Mouse (Mus musculus) lung, postnatal 14 days (tissue): ENCODE measurements around the gene Hadhb.

Experiments
- DNase-seq: peaks from one replicate; pipeline ENCODE4 v3.0.0; 2021

Hadhb gene

DNA sequence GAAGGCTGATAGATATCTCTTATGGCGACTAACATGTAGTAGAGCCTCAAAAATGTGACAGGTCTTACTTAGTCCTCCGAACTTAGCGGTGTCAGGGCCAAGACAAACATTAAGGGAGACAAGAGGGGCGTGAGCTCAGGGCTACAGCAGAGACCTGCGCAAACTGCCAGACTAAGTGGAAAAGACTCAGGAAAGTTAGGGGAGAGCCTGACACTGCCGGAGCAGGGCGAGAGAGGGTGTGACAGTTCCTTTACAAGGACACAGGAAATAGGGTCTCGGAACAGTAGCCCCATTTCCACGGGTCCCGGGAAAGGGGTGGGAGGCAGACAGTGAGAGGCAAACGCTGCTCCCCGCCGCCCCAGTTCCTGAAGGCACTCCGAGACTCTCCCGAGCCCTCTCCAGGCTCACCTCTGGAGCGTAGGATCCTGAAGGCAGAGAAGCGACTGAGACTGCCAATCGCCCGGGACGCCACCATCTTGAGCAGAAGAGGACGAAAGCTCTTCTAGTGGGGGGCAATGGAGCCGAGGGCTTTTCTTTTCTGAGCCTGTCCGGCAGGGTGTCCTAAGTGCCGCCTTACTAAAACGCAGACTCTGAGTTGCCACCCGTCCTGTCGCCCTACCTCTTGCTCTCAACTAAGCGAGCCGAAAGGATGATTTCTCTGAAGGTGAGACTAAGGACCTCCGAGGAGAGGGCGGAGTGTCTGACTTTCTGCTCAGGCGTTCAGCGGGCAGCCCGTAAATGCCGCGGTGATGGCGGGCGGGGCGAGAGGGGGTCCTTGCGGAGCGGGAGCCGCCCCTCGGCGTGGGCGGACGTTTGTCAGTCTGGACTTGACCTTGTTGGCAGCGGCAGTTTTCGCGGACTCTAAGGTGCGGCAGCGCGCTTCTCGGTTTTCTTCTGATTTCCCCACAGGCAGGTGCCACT, at the start of gene Hadhb, which contains the start of gene Hadha:
Gene Hadhb (plus strand): TSS at position 775 of the 921 bp plus-strand sequence.
Gene Hadha (minus strand): TSS at position 689 of the 921 bp plus-strand sequence.
- peak; percentile 94 for DNase-seq

DNA sequence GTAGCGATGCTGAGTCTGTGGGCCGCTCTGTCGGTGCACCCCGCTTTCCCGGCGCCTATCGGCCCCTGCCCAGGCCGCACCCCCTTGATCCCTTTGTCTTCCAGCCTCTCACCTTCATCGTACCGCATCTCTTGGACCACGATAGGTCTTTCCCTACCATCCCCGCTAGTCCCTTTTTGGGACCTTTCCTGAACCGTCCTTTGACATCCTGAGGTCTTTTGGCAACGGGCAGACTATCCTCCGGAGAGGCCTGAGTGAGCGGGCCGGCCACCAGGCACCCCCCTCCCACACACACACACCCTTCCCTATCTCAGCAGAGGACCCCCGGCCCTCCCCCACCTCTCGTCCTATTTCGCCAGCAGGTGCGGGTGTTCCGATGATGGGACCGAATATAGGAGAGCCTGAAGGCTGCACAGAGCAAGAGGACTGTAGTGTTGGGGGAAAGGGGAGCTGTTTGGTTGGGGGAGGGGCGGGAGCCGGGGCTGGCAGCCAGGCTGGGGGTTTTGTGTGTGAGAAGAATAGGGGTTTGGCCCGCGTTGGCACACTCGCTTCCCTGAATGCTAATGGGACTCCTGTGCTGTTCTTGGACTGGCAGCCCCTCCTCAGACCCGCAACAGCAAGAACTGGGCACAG, 49.3 kb upstream of the Hadhb start, which contains the start of gene 3110082J24Rik:
Gene 3110082J24Rik (minus strand): TSS at position 419 of the 633 bp plus-strand sequence.
- no peak for DNase-seq

DNA sequence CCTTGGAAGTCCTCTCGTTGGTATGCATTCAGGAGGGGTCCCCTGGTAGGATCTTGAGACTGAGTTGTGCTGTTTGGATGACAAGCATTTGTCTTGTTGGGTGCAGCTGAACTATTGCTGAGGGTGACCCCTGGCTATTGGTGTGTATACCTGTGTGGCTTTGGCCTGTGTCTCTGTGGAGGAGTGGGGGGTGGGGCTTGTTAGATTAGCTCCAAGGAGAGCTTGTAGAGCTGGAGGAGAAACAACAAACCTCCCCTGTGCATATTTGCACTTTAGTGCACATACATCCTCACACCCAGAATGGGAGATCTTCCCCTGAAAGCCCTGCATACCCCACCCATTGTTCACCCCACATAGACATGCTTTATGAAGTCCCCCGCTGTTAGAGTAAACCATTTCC, 48.3 kb upstream of the Hadhb start:
- DNase-seq = no peak

DNA sequence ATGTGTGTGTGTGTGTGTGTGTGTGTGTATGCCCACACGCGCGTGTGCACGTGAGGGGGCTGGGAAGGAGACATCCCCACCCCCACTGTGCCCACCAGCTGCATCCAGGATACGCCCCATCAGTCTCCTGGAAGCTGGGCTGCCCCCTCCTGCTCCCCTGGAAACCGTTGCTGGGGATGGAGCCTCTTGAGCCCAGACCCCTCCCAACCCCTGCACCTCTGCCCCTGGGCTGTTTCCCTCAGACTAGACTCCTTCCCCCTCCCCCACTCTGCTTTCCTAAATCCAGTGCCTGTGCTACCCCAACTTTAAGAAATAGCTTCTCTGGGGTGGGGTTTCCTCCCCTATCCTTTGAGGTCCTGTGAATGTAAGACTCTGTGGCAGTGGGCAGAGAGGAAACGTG, 47.9 kb upstream of the Hadhb start:
- no peak for DNase-seq

DNA sequence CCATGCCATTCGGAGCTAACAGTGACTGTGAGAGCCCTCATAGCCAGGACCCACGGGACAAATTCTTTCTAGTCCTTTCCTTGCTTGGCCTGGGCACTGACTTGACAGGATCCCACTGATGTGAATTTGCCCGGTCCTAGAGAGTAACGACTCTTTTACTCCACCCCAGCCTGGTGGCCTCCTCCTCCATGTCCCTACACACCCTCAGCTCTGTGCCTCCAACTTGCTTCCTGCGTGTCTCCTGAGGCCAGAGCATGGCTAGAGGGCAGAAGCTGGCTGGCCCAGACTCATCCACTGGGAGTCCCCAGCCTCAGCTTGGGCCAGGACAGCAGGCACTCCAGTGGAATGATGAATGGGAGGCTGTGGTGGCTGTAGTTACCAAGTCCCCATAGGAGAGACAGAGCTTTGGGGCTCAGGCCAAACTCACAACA, 47.4 kb upstream of the Hadhb start:
- no peak for DNase-seq

DNA sequence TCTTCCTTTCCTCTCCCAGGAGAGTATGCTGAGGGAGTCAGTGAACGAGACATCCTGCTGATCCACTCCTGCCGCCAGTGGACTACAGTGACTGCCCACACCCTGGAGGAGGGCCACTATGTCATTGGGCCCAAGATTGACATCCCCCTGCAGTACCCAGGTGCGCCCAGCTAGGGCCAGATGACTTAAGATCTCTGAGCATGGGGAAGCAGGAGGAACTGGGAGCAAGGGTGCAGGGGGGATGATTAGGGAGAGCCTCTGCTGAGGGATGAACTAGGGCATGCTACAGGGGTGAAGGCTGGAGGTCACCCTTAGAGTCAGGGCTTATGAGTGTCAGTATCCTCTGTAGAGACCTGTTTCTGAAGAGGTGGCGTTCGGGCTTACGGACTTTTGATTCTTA, 46.8 kb upstream of the Hadhb start:
- no peak for DNase-seq

DNA sequence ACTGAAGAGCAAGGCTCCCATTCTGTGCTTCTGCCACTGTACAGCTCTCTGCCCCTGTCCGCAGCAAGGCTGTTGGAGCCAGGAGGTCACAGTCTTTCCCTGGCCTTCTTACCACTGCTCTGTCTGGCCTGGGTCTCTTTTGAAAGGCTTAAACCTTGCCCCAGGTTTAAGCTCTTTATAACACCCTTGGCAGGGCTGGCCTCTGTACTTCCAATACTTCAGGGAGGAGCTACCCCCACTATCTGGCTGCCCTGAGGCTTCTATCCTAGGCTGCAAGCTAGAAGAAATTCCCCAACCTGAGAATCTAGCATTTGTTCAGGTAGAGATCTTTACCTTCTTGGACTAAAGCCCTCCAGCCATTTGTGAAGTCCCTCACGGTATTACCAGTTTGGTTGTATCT, 45.1 kb upstream of the Hadhb start:
- no peak for DNase-seq

DNA sequence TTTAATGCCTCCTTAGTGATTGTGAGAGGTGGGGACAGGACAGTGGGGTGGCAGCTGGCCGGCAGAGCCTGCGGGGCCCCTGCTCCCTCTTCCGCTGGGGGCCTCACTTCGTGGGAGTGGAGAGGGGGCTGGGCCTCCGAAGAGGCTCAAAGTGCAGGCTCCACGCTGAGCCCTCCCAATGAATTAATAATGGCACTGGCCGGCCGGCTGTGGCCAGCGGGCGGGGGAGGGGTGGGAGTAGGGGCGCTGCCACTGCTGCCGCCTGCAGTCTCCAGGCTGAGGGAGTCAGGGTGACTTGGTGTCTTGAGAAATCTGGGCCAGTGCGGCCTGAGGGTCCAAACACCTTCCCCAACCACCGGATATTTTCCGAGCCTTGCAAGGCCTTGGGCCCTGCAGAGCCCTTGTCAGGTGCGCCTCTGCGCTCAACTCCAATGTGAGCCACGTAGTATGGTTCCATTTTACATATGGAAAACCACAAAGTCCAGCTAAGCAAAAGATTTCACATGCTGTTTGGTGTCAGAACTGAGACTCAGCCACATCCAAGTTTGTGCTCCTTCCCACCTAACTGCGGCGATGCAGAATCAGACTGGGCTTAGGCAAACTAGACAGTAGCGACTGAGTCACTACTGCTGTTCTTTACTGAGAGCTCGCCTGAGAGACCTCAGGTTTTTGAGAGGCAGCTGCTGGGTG, 44.5 kb upstream of the Hadhb start:
- no peak for DNase-seq

DNA sequence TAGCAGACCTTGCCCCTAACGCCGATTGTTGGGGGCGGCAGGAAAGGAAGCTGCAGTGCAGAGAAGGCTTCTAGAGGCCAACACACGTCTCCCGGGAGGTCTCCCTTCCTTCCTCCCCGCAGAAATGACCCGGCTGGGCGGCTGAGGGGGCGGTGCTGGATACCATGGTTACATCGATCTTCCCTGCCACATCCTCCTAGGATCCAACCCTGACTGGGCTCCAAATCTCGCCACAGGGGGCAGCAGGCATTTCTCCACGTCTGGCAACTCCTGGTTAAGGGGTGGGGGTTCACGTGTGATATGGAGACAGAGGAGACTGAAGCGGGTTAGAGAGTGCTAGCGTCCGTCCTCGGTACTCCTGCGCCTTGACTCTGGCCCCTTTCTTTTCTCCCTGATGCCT, 43.9 kb upstream of the Hadhb start:
- peak; percentile 13 for DNase-seq

DNA sequence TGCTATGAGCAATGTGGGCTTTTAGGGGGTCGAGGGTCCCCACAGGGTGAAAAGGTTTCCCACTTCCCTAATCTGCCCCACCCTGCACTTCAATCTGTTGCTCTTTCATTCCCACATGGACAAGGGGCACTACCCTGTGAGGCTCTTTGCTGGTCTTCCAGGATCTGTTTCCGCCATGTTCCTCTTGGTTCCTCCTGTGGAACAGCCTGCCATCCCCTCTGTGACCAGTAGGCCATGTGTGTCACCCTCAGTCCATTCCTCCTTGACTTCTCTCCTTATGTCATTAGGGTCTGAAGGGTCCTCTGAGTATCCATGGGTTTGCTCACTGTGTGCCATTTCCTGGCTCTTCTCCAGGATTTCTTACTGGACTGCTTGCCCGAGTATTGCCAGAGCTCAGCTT, 43.3 kb upstream of the Hadhb start:
- DNase-seq = no peak

DNA sequence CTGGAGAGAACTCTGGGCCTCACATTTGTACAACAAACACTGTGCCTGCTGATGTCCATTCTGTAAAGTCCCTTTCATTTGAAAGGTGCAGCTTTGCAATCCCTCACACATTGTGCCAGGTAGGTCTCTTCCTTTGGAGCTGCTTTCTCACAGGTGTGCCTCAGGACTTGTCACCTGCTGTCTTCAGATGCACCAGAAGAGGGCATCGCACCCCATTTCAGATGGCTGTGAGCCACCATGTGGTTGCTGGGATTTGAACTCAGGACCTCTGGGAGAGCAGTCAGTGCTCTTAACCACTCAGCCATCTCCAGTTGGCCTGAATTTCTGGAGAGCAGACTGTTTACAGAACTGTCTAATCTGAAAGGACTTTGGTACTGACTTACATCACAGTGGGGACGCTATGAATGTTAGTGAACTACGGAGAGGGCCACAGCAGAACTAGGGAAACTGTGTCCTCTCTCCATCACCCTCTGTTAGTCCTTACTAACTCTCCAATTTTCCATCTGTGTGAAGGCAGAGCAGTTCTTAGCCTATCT, 42.4 kb upstream of the Hadhb start:
- DNase-seq = no peak

DNA sequence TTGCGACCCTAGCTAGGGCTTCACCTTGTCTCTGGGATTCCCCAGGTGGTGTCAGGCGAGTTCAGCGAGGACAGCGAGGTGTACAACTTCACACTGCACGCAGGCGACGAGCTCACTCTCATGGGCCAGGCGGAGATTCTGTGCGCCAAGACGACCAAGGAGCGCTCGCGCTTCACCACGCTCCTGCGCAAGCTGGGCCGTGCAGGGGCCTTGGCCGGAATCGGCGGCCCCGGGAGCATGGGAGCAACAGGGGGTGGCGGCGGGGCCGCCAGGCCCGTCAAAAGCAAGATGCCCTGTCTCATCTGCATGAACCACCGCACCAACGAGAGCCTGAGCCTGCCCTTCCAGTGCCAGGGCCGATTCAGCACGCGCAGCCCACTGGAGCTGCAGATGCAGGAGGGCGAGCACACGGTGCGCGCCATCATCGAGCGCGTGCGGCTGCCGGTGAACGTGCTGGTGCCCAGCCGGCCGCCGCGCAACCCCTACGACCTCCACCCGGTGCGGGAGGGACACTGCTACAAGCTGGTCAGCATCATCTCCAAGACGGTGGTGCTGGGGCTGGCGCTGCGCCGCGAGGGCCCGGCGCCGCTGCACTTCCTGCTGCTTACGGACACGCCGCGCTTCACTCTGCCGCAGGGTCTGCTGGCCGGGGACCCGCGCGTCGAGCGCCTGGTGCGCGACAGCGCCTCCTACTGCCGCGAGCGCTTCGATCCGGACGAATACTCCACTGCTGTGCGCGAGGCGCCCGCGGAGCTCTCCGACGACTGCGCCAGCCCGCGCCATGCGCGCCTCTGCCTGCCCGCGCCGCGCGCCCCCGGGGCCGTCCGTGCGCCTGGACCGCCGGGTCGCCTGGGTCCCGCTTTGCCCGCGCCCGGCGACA, 40.9 kb upstream of the Hadhb start:
- DNase-seq = peak; percentile 71

DNA sequence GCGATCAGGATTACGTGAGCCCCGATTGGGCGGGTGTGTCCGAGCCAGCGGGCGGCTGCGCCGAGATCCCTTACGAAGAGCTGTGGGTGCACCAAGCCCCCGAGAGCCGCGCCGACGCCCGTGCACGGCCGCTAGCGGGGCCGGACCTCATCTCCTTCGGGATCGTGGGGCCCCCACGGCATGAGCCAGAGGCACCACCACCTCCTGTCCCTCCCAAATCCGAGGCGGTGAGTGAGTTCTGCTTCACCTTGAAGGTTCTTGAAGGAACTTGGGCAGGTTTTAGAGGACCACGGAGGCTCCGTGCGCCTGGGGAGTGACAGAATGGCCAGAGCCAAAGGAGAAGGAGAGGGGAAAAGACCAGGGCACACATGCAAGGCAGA, 40.3 kb upstream of the Hadhb start:
- no peak for DNase-seq

DNA sequence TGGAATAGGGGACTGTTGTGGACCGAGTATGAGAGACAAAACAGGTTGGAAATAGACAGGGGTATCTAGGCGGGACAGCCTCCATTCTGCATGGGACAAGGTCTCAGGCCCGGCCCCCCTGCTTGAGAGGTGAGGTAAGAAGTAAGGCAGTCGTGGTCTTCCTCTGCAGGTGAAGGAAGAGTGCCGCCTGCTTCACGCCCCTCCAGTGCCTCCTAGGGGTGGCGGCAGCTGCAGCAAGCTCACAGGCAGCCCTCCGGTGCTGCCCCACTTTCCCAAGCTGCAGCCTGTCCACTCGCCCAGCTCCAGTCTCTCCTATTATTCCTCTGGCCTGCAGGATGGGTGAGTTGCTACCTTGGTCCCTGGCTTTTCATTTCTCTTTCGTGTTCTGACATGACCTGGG, 39.3 kb upstream of the Hadhb start:
- no peak for DNase-seq

DNA sequence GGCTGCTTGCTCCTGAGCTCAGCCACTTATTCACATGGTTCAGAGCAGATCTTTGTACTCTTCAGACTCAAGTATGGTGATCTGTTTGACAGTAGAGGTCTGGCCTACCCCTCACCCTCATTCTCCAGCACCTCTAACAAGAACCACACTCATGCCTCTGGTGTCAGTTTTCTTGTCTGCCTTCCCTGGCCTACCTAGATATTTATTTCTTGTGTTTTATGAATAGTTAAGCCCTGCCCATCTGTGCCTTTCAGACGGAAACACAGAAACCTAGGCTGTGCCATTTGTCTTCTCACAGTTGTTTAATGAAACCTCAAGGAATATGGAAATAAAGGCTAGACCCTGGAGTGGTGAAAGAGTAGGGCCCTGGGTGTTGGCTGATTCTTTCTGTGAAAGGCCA, 37.0 kb upstream of the Hadhb start:
- no peak for DNase-seq

DNA sequence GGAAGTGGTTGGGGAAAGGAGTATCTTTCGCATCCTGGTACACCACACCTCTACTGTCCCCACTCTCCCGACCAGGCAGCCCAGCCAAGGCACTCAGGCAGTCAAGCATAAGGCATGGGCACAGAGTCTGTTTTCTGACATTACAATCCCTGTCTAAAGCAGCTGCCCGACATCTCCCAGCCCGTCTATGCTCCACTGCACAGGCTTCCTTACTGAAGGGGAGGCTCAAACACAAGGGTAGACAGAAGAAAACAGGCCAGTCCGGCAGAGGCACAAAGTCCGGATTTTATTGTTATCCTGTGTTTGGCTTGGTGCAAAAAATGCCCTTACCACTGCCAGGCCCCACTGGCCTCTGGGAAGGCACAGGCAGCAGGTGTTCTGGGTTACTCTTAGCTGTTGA, 35.9 kb upstream of the Hadhb start:
- DNase-seq = no peak

DNA sequence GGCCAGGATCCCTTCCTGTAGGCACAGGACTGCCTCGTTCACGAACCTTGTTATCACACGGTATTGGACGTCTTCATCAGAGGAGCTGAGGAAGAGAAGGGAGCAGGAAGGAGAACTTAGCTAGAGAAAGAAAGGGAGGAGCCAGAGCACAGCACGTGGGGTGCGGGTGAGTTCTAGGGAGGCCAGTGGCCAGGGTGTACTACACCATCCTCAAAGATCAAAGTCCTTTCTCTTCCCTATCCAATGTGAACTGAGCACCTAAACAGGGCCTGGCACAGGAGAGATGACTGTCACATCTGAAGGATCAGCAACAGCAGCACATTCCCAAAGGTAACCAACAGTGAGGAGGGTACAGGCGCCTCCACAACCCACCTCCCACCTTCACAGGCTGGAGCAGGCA, 34.9 kb upstream of the Hadhb start:
- DNase-seq = no peak

DNA sequence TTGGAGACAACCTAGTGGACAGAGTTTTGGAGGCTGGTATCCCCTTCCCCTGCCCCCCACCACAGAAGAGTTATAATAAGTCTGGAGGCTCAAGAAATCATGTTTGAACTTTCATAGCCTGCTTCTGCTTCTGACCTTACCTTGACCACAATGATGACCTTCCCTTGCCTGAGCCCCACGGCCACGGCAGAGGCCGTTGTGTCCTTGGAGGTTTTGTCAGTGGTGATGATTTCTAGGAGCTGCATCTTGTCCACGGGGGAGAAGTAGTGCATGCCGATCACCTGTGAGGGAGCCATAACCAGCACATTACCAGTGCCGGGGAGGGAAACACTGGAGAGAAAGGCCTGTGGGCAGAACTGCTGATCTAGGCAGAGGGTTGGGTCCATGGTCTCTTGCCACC, 32.6 kb upstream of the Hadhb start:
- no peak for DNase-seq

DNA sequence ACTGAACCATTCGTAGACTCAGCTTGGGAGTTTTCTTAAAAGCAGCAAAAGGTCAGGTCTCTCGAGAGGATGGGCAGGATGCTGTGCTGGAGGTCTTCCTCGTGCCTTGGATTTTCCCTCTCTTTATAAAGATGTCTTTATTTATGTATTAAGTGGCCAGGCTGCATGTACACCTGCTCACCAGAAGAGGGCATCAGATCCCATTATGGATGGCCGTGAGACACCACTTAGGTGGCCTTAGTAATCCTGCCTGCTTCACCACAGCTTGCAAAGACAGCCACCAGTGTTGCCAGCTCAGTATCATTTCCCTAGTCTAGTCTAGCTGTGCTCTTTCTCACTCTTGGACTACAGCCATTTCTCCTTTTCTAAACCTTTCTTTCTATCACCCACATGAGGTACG, 29.5 kb upstream of the Hadhb start:
- DNase-seq = peak; percentile 38

DNA sequence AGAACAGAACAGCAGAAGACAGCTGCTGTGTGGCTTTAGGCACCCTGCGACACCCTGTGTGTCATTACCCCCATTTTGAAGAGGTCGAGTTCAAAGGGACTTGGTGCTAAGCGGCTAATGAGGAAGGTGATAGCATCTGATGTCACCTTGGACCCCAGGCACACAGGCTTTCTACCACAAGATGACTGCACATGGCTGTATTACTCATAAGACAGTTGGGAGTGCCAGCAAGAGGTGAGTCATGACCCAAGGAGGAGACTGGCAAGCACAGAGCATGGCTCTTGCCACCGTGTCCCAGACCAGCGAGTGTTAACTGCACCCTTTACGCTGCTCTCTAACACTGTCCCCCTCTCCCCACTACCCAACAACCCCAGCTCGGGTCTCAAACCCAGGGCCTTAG, 28.3 kb upstream of the Hadhb start:
- DNase-seq = no peak

DNA sequence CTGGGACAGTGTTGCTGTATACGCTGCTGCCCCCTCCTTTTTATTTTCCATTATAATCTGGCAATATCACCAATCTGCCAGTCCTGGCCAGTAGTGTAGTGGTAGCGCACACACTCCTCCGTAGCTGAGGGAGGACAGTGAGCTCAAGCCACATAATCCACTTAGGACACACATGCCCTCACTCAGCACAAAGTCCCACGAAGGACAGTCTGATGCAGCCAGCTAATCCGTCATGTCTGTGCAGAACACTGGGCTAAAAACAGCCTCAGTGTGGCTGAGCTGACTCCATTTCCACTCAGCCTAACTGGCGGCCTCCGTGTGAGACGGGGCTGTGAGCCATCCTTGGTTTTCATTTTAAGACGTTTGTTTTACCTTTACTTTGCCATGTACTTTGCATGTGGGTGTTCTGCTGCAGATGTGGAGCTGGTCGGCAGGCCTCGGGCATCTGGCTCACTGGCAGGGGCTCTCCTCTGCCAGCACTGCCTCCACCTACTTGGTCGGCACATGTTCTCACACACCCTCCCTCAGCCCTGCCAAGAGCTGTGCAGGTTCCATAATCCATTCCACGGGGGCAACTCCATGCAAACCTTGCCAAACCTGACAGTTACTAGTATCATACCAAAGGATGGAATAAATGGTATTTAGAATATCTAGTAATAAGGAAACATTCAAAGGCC, 27.0 kb upstream of the Hadhb start:
- DNase-seq = no peak

DNA sequence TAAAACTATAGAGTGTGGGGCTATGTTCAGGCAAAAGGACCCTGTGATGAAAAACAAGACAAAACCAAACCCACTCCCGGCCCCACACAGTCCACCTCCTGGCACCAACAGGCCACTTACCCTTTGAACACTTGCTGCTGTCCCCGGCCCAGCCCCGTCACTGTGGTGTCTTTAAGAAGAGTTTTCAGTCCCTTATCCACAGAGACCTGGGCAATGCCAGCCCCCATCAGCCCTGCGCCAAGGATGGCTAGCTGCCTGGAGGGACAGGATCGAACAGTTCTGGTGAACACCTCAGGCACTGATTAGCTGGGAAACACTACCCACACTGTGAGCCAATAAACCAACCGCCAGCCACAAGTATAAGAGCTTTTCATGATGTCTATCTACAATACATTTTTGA, 26.4 kb upstream of the Hadhb start:
- no peak for DNase-seq
